Mouse (Mus musculus) inflammation-experienced regulatory T-cells, adult 6 months (primary cell): ENCODE measurements around the gene Map3k3. TPM values are rescaled to one million over a fixed set of nuclear protein-coding genes. Genes with fewer than 3 reads are reported as not detected.

Experiments used
- ATAC-seq: one replicate; pipeline ENCODE4 v1.8.0; 2017
- polyA plus RNA-seq, 3 experiments: library from polyadenylated mRNA; unstranded; fragments of 100-300 nt; shearing (Covaris generic); gene quantifications; one replicate each; pipeline ENCODE4 v1.2.1; 2017

Gene Map3k3
- polyA plus RNA-seq = 10 to 100 TPM; 11.5 to 33.4 (median 33.3) TPM

DNA sequence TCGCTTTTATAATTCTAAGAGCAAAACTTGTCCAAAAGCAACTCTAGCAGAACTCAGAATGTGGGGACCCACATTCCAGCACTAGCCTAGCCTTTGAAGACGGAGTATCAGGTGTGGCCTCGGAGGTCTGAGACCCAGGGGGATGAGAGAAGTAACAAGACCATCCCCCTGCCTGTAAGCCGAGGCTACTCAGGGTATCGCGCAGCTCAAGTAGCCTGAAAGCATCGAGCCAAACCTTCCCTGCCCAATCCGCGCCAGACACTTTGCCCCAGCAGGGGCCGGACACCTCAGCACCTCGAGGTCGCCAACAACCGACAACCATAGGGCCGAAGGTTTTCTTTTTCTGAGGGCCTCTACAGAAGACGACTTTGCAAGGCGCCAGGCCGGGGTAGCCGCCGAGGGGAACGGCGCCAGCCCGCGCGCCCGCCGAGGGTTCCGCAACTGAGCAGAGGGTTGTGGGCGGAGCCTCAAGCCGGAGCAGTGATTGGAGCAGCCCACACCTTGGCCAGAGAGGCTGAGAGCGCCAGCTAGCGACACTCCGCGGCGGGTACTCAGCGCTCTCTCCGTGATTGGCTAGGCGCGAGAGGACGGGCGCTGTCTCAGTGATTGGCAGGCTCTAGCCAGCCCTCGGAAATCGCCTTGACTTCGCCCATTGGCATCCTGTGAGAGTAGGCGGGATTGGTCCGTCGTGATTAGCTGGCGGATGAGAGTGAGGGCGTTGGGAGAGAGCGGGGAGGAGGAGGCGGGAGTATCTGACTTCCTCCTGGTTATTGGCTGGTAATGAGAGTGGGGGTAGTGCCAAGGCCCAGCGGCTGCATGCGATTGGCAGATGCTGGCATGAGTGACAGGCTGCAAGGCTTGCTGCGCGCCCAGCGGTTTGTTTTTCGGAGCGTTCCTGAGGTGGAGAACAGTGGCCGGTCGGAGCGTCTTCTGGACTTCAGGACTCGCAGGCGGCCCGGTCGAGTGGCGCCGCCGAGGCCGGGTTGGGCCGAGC, at the start of gene Map3k3:
Map3k3 (plus strand) TSS at position 906 of the 994 bp plus-strand sequence.
- ATAC-seq = peak; percentile 93

DNA sequence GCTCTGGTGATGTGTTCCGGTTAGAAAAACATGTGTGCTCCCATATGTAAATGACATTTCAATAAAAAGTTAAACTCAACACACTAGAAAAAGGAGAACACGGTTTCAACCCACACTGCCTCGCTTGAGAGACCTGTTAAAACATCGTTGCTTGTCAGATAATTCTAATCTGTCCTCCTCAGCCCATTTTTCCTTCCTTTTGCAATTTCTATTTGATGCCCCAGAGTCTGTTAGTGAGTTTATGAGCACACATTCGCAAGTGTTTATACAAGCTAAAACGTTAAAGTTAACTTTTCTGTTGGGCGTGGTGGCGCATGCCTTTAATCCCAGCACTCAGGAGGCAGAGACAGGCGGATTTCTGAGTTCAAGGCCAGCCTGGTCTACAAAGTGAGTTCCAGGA, 49.4 kb upstream of the Map3k3 start:
- ATAC-seq = no peak

DNA sequence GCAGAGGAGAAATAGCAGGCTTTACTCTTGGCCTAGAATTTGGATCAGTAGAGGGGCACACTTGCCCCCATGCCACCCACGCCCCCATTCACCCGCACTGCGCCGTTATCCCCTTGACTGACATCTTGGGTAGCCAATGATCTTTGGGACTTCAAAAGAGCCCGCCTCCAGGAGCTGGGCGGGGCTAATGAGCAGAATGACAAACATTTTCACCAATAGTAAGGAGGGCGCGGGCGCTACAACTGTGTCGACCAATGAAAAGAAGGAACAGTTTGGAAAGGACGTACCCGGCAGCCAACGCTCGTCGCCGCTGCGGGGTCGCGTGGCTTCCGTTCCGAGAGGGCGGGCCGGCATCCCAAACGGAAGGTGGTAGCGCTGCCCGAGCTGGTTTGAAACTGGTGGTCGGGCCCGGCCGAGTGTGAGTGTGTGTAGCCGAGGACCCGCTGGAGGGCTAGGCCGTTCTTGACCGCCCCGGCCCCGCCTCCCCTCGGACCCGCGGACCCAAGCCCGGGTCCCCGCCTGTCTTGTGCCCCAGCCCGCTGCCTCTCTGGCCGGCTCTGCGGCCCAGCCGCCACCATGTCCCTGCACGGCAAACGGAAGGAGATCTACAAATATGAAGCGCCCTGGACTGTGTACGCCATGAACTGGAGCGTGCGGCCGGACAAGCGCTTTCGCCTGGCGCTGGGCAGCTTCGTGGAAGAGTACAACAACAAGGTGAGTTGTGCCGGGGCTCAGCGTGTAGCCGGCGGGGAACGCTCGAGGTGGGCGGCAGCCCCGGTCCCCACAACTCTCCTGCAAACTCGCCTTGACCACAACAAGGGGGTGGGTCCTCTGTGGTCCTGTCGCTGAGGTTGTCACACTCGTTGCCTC, 47.6 kb upstream of the Map3k3 start, which contains the start of gene Dcaf7:
Dcaf7 (plus strand) TSS at position 325 of the 870 bp plus-strand sequence.
- peak; percentile 96 for ATAC-seq

DNA sequence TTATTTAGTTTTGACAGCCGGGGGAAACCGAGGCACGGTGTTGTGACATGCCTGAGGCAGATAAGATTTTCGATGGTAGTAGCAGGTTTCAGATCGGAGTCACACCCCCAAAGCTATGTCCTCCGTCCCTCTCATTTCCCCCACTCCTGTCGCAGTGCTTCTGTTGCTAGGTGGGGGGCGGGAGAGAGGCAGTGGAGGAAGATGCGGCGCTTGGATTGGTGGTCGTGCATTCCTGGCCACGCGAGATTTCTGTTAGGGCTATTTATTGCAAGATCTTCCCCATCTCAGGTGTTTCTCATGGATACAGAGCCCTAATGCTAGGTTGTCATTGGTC, 47.0 kb upstream of the Map3k3 start:
- ATAC-seq = no peak

DNA sequence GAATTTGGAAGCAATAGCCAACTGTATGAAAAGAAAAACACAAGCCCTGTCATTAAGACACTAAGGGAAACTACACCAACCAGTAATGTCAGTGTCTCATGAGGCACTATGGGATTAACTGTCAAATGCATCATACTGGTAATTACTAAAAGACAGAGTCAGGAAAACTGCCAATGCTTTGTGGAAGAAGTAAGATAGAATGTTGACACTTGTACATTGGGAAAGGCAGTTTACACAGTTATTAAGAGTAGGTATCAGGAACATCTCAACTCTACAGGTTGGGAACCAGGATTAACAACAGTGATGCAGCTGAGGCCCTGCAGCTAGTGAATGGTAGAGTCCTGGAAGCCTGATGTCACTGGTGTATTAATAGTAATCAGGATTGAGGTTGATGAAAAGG, 40.1 kb upstream of the Map3k3 start:
- ATAC-seq = no peak

DNA sequence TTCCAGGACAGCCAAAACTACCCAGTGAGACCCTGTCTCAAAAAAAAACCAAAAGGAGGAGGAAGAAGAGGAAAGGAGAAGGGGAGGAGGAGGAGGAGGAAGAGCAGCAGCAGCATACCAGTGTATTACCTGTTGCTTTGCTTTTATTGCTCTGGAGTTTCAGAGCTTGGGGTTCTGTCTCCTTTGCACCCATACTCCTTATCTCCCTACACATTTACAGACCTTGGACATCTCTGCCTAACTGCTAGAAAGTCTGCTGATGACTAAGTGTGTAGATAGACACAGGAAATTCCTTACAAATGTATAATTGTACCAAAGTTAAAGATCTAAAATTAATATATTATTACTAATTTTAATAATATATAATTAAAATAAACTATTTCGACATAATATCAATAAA, 39.2 kb upstream of the Map3k3 start:
- ATAC-seq = no peak

DNA sequence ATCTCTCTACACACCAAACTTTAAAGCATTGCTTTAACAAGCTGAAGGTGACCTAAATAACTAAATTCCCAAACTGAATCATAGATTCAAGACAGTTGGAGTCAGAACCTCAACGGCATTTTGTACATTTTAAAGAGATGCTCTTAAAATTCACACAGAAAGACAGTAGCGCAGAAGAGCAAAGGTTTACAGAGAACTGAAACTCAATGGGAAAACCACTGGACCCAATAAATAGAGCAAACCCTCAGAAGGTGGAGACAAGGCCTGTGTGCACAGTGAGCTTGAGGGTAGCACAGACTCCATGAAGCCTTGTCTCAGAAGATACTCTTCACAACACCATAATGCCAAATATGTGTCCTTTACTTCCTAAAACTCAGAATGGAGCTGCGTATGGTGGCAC, 38.6 kb upstream of the Map3k3 start:
- ATAC-seq = no peak

DNA sequence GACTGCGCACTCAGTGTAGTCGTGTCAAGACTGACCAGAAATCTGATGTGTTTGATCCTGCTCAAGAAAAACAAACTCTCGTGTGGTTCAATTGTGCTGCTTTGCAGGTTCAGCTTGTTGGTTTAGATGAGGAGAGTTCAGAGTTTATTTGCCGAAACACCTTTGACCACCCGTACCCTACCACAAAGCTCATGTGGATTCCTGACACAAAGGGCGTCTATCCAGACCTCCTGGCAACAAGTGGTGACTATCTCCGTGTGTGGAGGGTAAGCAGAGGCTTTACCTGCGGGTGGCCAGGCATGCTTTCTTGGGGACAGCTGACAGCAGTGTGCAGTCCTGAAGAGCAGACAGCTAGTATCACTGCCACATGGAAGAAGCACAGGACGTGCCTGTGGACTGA, 37.8 kb upstream of the Map3k3 start:
- ATAC-seq = no peak

DNA sequence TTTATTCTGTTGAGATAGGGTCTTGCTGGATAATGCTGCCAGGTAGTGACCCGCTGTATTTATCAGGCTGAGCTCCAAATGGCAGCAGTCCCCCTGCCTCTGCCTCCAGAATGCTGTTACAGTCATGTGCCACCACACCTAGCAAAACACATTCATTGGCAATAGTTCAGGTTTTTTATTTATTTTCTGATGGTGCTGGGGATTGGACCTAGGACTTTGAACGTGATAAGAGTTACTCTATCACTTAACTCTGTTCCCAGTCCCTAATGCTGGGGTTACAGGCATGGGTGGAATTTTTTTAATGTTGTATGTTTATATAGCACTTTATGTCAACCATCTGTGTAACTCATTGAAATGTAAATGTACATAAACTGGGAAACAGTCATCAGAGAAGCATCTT, 30.5 kb upstream of the Map3k3 start:
- no peak for ATAC-seq

DNA sequence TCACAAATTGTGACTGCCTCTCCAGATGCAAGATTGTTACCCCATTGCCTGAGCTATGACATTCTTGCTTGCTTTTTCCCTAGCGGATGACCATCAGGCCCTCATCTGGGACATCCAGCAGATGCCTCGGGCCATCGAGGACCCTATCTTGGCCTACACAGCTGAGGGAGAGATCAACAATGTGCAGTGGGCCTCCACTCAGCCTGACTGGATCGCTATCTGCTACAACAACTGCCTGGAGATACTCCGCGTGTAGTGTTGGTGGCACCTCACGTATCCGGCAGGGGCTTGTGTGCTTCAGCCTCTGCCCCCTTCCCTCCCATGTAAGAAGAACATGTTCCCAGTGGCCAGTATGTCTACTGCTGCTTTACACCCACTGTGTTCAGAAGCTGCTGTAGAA, 29.8 kb upstream of the Map3k3 start:
- no peak for ATAC-seq

DNA sequence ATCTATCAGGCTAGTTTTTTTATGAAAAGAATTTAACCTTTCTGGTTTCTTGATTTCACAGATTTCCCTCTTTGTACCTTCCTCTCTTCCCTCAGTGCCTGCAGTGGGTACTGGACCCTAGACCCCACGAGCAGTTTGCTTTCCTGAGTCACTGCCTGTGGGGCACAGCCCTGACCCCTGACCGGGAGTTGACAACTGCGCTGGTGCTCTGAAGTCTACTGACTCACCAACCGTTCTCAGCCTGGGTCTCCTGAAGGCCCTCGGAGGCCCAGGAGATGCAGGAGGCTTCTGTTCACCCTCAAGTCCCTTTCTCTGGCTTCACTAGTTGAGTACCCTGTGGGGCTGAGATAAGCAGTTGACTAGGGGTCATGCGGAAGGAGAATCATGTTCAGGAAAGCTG, 29.1 kb upstream of the Map3k3 start:
- no peak for ATAC-seq

DNA sequence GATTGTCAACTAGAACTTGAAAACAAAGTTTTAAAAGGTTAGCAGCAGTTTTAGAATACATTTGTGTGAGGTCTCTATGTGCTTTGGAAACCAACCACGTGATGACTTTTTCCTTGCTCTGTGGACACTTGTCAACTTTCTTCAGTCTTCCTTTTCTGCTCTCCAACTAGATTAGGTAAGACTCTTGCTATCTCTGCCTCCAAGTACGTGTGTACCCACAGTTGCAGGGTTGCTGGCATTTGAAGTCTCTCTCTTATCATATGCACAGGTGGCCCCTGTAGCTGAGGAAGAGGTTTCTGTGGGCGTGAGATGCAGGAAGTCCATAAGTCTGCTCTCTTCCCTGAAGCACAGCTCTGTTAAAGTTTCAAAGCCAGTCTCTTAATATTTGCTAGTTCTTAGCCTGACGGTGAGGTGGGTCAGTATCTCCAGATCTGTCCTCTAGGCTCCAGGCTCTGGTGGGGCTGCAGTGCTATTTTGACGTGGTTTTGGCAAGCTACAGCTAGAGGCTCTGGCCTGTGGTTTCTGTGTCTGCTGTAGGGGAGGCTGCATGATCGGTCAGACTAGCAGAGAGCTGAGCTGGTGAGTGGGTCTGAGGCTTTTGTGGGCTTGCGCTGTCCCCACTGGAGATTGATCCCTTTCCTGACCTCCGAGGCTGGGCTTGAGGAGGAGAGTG, 27.5 kb upstream of the Map3k3 start:
- peak; percentile 89 for ATAC-seq

DNA sequence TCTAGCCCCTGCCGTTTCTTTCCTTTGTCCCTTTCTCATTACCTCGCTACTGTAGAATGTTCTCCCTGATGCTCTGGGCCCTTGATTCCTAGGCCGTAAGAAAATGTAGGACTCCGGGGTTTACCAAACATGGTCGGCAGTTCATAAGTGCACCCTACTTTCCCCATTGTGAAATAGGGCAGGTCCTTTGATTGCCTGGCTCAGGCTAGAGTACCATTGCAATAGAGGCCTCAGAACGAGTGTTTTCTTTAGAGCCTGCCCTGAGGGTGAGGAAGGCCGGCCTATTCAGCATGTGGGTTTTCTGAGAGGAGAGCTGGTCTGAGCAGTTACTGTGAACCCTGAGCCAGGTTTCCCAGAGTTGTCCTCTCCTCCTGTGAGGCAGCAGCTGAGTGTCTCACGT, 26.4 kb upstream of the Map3k3 start:
- no peak for ATAC-seq

DNA sequence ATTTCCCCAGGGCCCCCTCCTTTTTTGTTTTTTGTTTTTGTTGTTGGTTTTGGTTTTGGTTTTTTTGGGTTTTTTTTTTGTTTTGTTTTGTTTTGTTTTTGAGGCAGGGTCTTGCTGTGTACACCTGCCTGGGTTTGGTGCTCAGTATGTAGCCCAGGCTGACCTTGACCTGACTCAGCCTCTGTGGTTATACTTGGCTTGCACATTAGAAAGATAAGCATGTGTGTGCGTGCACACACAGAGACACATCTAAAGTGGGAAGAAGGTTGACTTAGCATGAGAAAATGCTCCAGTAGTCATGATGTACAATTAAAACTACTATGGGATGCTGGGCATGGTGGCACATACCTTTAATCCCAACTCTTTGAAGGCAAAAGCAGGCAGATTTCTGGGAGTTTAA, 23.9 kb upstream of the Map3k3 start:
- no peak for ATAC-seq

DNA sequence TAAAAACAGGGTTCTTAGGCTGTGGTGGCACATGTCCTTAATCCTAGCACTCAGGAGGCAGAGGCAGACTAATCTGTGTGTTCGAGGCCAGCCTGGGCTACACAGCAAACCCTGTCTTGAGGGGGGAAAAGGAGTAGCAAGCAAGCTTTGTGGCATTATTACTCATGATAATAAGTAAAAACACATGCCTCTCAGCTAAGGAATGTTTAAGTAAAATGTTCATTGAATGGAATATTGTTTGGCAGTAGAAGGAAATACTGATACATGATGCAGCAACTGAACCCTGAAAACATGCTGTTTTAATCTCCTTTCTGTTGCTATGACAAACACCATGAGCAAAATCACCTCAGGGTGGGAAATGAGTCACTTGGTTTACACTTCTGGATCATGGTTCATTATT, 23.1 kb upstream of the Map3k3 start:
- no peak for ATAC-seq

DNA sequence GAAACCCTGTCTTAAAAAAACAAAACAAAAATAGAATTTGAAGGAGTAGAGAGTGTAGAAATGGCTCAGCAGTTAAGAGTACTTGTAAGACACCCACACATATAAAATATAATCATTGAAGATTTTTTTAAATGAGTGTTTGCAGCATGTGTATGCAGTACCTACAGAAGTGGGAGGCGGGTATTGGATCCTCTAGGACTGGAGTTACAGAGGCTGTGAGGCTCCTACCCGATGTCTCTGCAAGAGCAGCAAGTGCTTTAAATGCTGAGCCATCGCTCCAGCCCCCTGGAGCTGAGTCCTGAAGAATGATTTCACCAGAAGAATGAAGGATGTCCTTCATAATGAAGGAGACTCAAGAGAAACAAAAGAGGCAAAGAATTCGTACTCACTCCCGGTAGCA, 20.7 kb upstream of the Map3k3 start:
- ATAC-seq = no peak

DNA sequence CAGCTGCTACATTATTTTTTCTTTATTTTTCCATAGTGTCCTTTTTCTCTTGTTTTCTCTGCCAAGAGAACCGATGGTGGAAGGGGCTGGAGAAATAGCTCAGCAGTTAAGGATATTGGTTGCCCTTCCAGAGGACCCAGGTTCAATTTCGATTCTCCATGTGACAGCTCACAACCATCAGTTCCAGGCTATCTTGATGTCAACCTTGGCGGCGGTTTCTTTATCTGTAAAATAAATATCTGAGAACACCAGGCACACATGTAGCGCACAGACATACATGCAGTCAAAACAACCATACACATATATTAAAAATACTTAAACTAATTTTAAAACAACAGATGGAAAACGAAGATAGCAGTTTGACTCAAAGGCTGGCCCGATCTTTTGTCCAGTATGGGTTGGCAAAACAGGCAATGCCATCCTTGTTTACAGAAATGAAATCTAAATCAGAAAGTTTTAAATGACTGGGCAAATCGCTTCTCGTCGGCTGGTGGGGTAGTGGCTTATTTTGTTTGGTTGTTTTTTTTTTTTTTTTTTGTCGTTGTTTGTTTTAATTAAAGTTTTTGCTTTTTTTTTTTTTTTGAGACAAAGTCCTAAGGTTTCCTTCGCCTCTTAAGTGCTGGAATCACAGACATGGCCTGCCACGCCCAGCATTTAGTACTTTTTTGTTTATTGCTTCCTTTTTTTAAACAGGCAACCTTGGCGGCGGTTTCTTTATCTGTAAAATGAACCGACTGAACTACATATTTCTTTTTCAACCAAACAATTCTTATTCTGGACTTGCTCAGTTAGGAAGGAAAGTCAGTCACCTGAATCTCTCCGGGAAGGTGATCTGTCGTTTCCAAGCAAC, 19.1 kb upstream of the Map3k3 start:
- peak; percentile 9 for ATAC-seq

DNA sequence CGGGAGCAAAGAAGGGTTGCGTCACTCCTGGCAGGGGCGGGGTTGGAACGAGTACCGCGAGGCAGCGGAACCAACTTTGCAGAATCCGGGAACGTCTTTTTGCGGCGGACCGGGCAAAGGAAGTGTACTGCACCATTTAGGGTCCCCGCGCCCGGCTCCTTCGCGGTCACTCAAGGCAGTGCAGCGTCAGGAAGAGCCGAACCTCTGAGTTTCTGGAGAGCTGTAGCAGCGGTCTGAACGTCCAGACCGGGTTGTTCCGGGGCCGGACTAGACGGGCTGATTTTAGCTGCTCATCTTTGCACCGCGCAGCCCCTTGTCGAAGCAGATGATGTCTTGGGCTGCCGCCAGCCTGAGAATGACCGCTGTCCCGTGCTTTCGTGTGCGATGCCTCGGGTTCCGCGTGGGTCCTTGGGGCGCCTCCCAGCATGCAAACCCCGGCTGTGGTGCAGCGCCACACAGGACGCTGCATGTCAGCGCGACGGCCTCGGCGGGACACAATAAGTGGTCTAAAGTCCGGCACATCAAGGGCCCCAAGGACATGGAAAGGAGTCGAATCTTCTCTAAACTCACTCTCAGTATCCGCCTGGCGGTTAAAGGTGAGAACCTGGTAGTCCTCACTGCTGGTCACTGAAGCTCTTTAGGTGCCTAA, 18.4 kb upstream of the Map3k3 start, which contains the start of gene Taco1:
Taco1 (plus strand) TSS at position 139 of the 649 bp plus-strand sequence.
- ATAC-seq = peak; percentile 97

DNA sequence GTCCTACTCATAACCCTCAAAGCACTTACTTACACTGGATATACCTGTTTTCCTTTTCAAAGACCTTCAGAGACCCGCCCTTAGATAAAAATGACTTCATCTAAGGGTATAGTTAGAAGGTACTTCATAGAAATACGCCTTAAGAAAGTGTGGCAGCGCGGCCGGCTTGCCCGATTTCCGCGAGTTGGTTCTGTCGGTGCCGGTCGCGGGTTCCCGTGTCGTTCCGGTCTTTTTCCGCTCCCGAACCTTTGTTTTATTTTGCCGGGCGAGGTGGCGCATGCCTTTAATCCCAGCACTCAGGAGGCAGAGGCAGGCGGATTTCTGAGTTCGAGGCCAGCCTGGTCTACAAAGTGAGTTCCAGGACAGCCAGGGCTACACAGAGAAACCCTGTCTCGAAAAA, 17.8 kb upstream of the Map3k3 start:
- ATAC-seq = peak; percentile 6

DNA sequence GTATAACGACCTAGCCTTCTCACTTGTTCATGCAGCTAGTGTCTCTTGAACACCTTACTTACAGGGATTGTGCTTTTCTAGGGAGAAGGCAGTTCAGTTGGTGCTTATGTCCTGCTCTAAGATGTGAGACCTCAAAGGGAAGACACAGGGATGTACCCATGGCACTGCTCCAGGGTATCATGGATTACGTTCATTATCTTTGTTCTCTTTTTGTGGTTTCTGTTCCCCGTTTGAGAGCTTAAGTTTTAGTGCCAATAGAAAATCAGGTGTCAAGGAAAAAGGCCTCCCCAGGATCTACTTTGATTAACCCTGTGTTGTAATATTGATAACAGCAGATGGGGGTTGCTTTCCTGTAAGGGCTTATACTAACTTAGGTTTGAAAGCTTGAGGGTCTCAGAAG, 10.6 kb upstream of the Map3k3 start:
- no peak for ATAC-seq

DNA sequence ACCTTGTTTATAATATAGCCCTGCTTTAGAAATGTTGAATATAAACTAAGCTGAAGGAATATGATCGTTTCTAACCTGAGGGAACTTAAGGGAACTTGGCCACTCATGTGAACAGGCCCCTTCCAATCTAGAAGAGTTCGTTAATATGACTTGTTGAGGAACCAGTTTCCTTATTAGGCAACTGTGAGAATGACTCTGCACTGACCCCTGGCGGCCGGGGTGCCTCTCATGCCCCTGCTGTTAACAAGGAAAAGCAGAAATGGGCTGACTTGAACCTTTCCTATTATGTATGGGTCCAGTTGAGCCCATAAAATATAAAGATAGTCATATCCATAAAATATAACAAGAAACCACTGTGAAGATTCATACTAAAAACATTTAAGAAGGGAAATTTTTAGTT, 8.1 kb upstream of the Map3k3 start:
- ATAC-seq = peak; percentile 71
